Comparison of ENCODE assay signal across 13 mouse cellular contexts in the genomic region with DNA sequence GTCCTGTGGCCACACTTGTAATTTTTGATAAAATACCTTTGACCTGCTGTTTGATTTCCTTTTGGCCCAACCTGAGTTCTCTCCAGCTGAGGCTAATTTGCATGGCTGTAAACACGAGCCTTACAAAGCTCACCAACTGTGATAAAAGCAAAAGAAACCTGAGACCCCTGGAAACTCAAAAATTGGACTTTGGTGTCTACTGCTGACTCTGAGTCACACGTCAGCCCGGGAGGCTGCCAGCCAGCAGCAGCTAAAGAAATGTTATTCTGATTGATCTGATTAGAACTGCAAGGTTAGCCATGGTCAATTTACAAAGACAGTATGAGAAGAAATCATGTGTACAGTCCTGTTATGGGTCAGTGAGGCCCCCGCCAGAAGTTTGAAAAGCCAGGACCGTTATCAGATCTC.
DNase-seq lines count a peak whose midpoint lies in the region; ATAC-seq and TF ChIP-seq lines count a peak whose summit lies in the region.
"Had no signal": no experiment of that assay in that cellular context is flagged by ENCODE, and none has a peak within 500 bp of the region (broad histone marks: within the 10 kb centered on the region; RNA-seq: fewer than 3 reads in every experiment).

No protein-coding gene starts in this region.

- 24% methylated on average over 5 of the region's 5 CpGs for WGBS in kidney, adult 2 months
- WGBS in embryonic facial prominence, embryonic 14.5 days, result 19% methylated on average over 5 of the region's 5 CpGs
- 20% methylated on average over 5 of the region's 5 CpGs for WGBS in kidney, embryonic 16.5 days

- ATAC-seq in embryonic facial prominence, embryonic 14.5 days (ENCODE audit: low read depth), result no peak
- peak; percentile 71 for ATAC-seq in kidney, embryonic 16.5 days (ENCODE audit: low FRiP score, low TSS enrichment)

- no peaks in the 10 kb centered on the region for H3K36me3 ChIP-seq in kidney, adult 2 months (ENCODE audit: control insufficient read depth, insufficient read depth, low read length)
- H3K36me3 ChIP-seq in embryonic facial prominence, embryonic 14.5 days (ENCODE audit: control insufficient read depth, insufficient read depth, low read length), result no peaks in the 10 kb centered on the region
- H3K36me3 ChIP-seq in kidney, embryonic 16.5 days (ENCODE audit: insufficient read depth, low read length), result no peaks in the 10 kb centered on the region

- no peaks in the 10 kb centered on the region for H3K27me3 ChIP-seq in kidney, adult 2 months (replicated peaks; ENCODE audit: control insufficient read depth, insufficient read depth, low read length)
- H3K27me3 ChIP-seq in embryonic facial prominence, embryonic 14.5 days (replicated peaks; ENCODE audit: control insufficient read depth, insufficient read depth, low read length), result no peaks in the 10 kb centered on the region
- no peaks in the 10 kb centered on the region for H3K27me3 ChIP-seq in kidney, embryonic 16.5 days (ENCODE audit: insufficient read depth, low read length)
- H3K27me3 ChIP-seq: megakaryocyte, embryonic 14.5 days had no signal

- H3K4me1 ChIP-seq in kidney, adult 2 months (ENCODE audit: control insufficient read depth, insufficient read depth, low read length), result peaks cover 25% of the 10 kb centered on the region; the same call in 1 of the 2 replicates
- H3K4me1 ChIP-seq in embryonic facial prominence, embryonic 14.5 days (ENCODE audit: control insufficient read depth, insufficient read depth, low read length), result 0 out of 2 replicates have a peak, but pooled peaks cover 7% of the 10 kb centered on the region
- H3K4me1 ChIP-seq in kidney, embryonic 16.5 days (ENCODE audit: insufficient read depth, low read length), result peaks cover 16% of the 10 kb centered on the region
- H3K4me1 ChIP-seq: megakaryocyte, embryonic 14.5 days had no signal

- TF ChIP-seq POLR2A in kidney, adult 2 months (IDR thresholded peaks at IDR 0.05; ENCODE audit: low read depth, low read length), result no peak

- no peak overlapping the region for H3K9ac ChIP-seq in embryonic facial prominence, embryonic 14.5 days (ENCODE audit: low read depth, low read length)
- H3K9ac ChIP-seq in kidney, embryonic 16.5 days (replicated peaks; ENCODE audit: low read length), result no peak overlapping the region

- peak; percentile 45 for DNase-seq in kidney, adult 2 months
- no peak for DNase-seq in kidney, postnatal 10 days
- DNase-seq in embryonic facial prominence, embryonic 14.5 days (ENCODE audit: low spot score), result peak; percentile 33
- DNase-seq in lung, postnatal 36 days, result no peak
- DNase-seq in spleen, adult 18-20 months, result no peak
- DNase-seq in cerebellum, postnatal 10 days, result no peak
- no peak for DNase-seq in layer of hippocampus, postnatal 10 days (ENCODE audit: low spot score in 2 of 2)
- DNase-seq: cerebellum, adult 9-11 months; heart, adult 18-20 months; heart, postnatal 36 days; lung, adult 2 months had no signal

- no peak for TF ChIP-seq CTCF in kidney, adult 2 months (conservative IDR thresholded peaks at IDR 0.05; ENCODE audit: insufficient read depth, insufficient read length, low read depth, low read length)

- peak overlapping the region; percentile 54 for H3K27ac ChIP-seq in kidney, adult 2 months (ENCODE audit: insufficient read depth, low read depth, low read length)
- H3K27ac ChIP-seq in embryonic facial prominence, embryonic 14.5 days (replicated peaks; ENCODE audit: low read depth, low read length), result no peak overlapping the region
- peak overlapping the region; percentile 47 for H3K27ac ChIP-seq in kidney, embryonic 16.5 days (ENCODE audit: low read length)

- no peak overlapping the region for H3K4me3 ChIP-seq in kidney, adult 2 months (ENCODE audit: insufficient read depth, low read depth, low read length)
- H3K4me3 ChIP-seq in embryonic facial prominence, embryonic 14.5 days (ENCODE audit: low read depth, low read length), result no peak overlapping the region
- no peak overlapping the region for H3K4me3 ChIP-seq in kidney, embryonic 16.5 days (ENCODE audit: low read length)
- H3K4me3 ChIP-seq: megakaryocyte, embryonic 14.5 days had no signal

- H3K9me3 ChIP-seq in embryonic facial prominence, embryonic 14.5 days (ENCODE audit: control insufficient read depth, low read length), result no peaks in the 10 kb centered on the region
- H3K9me3 ChIP-seq in kidney, embryonic 16.5 days (ENCODE audit: low read length), result no peaks in the 10 kb centered on the region

- H3K4me2 ChIP-seq in embryonic facial prominence, embryonic 14.5 days (ENCODE audit: low read depth, low read length), result no peak overlapping the region
- H3K4me2 ChIP-seq in kidney, embryonic 16.5 days (replicated peaks; ENCODE audit: low read depth, low read length), result no peak overlapping the region; the same call in 1 of the 2 replicates

Comparison
In these comparisons a context has a peak if more than half of its experiments do, and no peak if none do; other contexts are left out.
1. DNase-seq: peak in kidney, adult 2 months (single experiment) and embryonic facial prominence, embryonic 14.5 days (single experiment); none in kidney, postnatal 10 days (single experiment), lung, postnatal 36 days (single experiment), spleen, adult 18-20 months (0 of 2), cerebellum, postnatal 10 days (0 of 2) and layer of hippocampus, postnatal 10 days (0 of 2).